Mouse (Mus musculus) c-Kit-positive CD71-positive TER-119-positive erythroid progenitor cells, embryonic 14.5 days (primary cell): ENCODE measurements at regions not wholly inside any gene's neighbourhood (a gene's known extent, or its start where the extent isn't known, plus 50 kb on each side); places are given as distances from the start of the nearest gene placed in this dataset.

Experiments
- DNase-seq: peaks from one replicate; pipeline ENCODE4 v3.0.0-alpha.2; 2013; ENCODE audit warnings: low spot score

- no peak for DNase-seq
These were observed 263.1 kb upstream of the 1700056E22Rik start for GRCm38 (mm10) chr1:184297001-184297740.

DNA sequence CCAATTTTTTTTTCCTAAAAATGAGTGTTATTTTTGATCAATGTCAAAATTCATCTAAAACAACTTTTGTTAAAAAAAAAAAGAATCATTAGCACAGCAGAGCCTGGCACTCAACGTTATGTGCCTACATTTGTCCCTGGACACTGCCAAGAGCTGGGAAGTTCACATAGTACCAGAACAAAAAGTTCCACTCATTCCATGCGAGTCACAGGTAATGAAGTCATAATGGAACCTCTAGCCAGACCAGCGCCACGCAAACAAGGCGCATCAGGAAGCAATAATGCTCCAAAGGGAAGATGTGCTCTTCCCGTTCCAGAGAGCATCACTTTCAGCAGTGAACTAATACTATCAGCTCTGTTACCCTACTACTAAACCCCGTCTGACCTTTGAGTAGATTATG lies 257.0 kb upstream of the 1700056E22Rik start:
- no peak for DNase-seq

DNA sequence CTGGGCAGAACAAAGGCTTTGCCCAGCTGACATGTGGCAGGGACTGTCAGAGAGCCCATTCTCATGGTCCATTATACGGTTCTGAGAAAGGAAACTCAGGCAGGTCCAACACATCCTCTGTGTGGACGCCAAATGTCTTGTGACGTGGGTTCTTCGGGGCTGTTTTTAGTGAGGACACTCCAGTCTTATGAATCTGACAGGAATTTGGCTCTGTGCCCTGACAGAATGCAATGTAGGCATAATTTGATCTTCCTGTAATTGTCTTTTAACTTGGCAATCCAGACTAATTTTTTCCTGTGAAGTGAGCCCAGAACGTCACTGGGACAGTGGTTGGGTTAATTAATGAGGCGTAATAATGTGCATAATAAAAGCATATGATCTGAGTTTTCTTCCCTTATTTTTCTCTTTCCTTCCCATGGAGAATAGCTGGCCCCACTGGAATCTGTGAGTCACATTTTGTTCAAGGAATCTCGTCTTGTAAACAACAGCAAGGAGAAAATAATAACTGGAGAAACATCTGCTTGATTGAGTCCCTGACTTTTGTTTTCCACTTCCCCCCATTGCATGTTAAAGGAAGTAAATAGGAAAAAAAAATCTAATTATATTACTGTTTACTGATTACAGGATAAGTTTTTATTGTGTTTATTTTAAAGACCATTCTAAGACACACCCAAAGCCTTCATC lies 255.8 kb upstream of the 1700056E22Rik start:
- DNase-seq: no peak

DNA sequence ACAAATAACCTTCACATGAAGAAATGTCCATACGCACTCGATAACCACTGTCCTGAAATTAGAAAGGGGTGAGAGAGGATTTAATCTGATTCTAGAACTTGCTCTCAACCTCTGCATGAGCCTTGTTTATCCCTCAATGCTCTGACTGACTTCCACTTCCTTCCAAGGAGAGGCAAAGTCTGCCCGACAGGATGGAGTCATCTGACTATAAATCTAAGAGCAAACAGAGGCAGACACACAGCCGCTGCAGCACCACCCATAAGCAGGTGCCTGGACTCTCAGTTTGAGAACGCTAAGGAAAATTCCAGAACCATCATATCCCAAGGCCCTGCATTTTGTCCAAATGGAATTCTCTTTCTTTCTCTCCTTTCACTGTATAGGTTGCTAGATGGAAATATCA lies 247.7 kb upstream of the 1700056E22Rik start:
- DNase-seq: no peak

DNA sequence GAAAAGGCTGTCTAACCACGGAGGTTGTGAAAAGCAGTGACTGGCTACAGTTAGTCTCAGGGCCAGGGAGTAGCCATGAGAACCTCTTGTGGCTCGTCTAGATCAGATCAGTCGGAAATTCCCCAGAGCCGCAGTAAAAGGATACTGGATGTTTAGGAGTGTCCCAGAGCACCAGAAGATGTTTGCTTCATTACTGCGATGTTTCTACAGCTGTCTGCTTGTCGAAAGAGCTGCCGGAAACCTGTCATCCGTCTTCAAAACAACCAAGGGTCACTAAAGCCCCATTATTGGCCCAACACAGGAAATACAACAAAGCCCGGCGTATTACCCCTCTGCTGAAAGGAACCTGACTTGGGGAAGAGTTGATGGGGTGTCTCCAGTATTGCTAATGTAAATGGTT lies 245.2 kb upstream of the 1700056E22Rik start:
- DNase-seq: no peak

- no peak for DNase-seq
These were observed 242.9 kb upstream of the 1700056E22Rik start for GRCm38 (mm10) chr1:184277001-184277400.

DNA sequence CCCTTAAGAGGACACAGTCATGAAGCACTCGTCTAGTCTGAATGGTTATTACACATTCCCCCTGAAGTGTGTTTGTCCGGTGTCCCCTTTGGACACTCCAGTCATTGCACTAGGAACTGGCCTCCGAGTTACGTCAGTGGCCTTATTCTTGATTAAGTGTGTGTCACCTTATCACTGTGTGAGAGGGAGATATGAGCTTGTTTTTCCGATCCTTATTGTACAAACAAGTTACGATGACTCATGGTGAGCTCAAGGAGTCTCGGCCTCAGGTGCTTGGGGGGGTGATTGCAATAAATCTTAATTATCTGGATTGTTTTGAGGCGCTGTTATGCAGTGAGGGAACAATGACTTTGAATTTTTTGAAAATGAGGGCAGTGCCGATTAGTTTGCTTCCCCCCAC lies 241.8 kb upstream of the 1700056E22Rik start:
- DNase-seq: no peak

DNA sequence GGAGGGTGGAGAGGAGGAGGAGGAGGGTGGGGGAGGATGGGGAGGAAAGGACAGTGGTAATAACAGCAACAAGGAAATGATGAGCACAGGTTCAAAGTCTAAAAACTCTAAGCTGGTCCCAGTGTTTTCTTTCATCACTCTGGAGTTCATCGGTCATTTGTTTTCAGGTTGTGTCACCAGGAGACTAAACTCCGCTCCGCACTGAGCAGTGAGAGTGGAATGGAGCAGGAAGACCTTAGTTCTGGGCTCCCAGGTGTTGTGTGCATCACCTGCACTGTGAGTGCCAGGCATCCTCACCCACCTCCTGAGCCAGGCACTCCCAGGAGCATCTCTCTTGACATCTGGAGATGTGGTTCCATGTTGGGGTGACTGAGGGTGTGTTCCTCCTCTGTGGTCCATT lies 241.3 kb upstream of the 1700056E22Rik start:
- DNase-seq: no peak

DNA sequence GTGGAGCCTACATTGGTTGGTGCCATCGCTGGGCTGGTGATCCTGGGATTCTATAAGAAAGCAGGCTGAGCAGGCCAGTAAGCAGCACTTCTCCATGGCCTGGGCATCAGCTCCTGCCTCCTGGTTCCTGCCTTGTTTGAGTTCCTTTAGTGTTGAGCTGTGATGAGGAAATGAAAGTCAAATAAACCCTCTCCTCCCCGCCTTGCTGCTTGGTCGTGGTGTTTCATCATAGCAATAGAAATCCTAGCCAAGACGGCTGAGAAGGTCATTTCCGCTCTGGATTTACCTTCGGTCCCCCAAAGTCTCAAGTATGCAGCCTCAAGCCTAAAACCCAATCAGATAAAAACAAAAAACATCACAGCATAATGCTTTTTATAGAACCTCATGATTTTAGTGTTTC lies 240.6 kb upstream of the 1700056E22Rik start:
- no peak for DNase-seq

DNA sequence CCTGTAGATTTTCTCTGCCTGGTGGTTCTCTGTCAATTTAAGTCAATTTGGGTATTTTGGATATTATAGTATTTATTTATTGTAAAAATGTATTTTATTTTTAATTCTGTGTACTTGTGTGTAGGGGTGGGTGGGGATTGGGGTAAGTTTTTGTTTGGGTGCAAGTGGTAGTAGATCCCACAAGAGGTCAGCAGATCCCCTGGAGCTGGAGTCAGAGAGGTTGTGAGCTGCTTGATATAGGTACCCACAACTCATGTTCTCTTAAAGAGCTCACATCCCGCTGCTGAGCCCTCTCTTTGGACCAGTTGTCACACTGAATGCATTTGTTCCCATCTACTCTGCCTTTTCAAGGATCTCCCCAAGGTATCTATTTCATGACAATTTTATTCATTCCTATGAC lies 239.6 kb upstream of the 1700056E22Rik start:
- DNase-seq: no peak

GRCm38 (mm10) chr1:184271254-184271653 lies 237.2 kb upstream of the 1700056E22Rik start:
- DNase-seq: no peak

DNA sequence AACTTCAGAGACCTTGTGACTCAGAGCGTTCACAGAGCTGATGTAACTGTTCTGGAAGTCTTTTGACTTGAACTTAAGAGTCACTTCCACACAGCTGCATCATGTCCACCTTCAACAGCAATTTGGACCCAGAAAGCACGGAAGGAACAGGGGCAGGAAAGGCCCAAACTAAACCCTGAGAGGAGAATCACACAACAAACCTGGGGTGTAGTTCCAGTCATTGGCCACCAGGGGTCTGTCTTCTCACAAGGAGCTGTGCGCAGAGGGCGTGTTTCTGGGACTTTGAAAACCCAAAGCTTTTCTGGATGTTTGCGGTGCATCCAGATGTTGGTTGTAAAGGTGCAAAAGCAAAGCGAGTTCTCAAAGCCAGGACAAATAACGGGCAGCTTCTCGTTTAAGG lies 231.9 kb upstream of the 1700056E22Rik start:
- DNase-seq: peak; percentile 29

- peak; percentile 5 for DNase-seq
These were observed 228.9 kb upstream of the 1700056E22Rik start for GRCm38 (mm10) chr1:184262975-184263374.

DNA sequence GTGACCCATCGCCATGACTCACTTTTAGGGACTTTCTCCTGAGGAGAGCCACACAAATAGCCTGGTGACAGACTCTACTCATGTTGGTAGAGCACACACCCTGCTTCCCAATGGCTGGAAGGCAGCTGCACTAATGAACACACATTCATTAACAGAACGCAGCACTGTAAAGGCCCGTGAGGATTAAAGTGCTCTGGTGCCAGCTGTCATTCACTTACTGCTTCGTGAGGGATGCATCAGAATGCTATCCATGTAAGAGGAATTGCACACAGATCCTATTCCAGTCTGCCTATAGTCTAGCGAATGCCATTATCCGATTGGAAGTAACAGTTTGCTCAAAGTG lies 227.3 kb upstream of the 1700056E22Rik start:
- no peak for DNase-seq

DNA sequence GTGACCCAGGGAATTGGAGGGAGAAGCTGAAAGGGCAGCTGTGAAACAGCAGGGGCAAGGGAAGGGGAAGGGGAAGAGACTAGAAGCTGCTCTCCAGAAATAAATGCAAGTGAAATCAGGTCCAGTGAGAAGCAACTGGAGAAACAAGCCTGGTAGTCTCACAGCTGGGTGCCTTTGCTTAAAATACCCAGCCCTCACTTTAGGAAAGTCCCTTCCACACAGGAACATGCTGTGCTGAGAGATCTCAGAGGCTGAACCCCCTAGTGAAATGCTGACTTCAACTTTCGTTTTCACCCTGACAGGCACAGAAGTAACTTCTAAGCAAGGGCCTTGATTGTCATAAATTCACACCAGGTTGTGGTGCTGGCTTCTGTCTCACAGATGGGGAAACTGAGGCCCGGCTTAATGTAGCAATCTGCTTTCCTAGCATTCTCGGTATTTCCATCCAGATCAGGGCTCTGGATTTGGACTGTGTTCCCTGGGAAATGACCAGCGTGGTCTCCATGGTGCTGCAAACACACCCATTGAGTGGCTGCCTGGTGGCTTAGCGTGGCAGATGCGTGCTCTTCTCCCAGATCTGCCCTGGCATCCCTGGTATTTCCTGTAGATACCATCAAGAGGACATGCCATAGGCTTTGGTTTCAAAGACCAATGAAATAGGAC lies 226.8 kb upstream of the 1700056E22Rik start:
- DNase-seq: no peak

DNA sequence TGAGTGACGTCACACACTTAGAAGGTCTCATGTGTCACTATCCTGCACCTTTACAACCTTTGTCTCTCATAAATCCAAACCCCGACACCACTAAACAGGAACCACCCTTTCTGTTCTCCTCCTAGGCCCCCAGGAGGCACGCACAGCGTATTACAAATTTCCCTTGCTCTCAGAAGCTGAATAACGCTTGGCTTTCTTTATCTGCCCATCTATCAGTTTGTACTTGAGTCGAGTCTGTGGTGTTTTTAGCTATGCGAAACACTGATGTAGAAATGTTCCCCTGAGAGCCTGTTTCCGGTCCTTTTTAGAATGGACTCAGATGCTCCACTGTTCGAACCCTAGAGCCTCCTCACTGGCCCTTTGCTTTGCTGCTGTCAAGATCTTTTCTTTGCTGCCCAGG lies 225.8 kb upstream of the 1700056E22Rik start:
- no peak for DNase-seq

- no peak for DNase-seq
These were observed 223.3 kb upstream of the 1700056E22Rik start for GRCm38 (mm10) chr1:184257356-184257755.

- no peak for DNase-seq
These were observed 220.8 kb upstream of the 1700056E22Rik start for GRCm38 (mm10) chr1:184254951-184255350.

DNA sequence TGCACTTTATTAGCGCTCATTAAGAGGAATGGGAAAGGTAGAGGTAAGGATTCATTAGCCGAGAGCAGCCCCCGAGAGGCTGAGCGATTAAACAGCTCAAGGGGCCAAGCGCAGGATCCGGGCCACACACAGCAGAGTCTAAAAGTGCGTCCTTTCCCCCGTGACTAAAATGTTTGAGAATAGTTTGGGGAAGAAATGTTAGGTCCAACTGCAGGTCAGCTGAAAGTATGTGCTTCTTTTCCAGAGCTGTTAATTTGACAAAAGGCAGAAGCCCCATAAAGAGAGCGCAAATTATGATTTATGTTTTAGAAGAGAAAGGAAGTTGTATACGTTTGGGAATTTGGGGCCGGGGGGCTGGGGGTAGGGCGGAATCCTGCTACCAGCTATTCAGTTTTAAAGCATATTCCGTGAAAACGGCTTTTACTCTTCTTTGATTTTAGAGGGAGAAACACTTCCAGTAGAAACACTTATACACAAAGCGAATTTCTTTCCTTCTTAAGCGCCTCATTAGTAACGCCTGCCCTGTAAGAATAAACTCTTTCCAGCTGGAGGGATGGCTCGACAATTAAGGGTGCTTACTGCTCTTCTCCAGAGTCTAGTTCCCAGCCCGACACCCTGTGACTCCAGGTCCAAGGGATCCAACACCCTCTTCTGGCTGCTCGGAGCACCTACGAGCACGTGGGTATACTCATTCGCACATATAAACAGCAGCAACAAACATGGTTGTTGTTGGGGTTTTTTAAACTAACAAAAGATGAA lies 210.8 kb upstream of the 1700056E22Rik start:
- no peak for DNase-seq

- DNase-seq: no peak
These were observed 210.2 kb upstream of the 1700056E22Rik start for GRCm38 (mm10) chr1:184244296-184244695.

DNA sequence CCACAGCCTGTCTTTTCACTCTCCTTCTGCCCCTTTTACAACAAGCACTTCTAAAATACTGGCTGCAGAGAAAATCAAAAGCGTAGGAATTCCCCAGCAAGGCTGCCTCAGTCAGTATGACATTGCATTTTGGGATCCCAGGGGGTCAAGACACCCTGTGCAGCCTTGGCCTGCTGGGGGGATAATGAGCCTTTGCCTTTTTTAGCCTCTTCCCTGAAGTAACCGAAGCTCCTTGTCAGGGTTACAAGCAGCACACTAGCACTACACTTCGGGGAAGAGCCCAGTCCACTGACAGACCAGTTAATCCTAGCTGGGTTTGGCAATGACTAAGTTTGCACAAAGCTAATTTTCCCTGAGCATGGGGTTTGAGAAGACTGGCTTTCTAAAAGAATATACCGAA lies 207.7 kb upstream of the 1700056E22Rik start:
- DNase-seq: no peak

DNA sequence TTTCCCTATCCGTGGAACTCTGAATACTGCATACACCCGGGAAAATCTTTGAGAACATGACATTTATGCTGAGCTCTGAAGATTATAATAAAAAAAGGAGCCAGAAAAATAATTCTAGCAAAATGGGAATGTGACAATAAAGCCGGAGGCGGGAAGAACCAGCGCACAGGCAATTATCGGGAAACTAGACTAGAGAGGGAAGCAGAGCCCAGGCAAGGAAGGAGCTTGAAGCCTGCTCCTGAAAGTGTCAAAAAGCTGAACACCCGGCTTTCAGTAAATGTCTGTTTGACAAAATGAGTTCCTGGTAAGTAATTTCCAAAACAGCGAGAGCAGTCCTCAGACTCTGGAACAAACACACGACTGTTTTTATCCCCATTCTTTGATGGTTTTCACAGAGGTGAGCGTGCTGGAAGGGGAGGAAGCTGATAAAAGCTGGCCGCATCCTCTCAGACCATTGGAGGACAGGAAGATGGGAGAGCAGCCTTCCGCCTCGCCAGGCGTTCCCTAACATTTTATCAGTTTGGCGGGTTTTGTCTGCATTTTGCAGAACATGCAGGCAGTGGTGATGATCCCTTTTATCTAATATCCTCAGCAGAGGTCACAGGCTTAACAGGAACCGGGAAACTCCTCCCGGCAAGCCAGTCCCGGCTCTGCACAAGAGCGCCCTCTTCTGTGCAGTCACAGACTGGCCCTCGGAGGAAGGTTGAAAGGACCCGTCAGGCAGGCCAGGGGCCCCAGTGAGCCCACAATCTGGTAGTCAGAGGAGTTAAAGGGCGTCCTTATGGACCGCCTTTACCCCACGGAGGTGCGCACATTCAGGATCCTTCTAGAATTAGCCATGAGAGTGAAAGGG lies 201.3 kb upstream of the 1700056E22Rik start:
- DNase-seq: peak; percentile 1
